Mouse (Mus musculus): ENCODE data around the gene Camta1.

Camta1 gene

DNA sequence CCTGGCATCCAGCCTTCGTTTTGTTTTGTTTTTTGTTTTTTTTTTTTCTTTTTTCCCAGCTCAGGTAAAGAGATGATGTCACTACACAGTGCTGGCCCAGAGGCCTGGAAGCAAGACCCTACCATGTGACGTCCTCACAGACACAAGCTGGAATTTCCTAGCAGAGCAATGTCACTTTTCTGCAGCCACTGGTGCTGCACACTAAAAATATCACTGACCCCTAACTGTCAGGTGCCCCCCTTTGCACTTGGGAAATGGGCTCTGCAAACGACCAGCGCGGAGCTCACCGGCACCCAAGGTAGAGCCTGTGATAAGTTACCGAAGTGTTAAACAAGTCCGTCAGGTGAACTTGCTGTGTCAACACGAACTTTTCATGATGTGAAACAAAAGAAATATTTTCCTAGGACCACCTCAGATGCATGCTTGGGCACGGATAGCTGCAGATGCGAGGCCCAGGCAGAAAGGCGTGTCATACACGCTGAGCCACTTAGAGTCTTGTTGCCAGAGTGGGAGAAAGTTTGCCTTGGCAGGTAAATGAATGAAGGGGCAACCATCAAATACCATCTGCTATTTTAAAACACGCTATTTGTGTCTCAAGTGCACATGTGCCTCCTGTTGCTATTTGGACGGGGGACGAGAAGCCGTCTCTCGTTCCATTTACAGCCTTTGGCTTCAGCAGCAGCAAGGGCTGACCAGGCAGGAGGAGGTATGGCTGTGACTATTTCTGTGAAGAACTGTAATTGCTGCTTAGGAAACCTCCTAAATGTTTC, 765.2 kb downstream of the Camta1 start:
- DNase-seq (ENCODE audit: inconsistent age in 2 of 2, low spot score in 1 of 2) = no peak

DNA sequence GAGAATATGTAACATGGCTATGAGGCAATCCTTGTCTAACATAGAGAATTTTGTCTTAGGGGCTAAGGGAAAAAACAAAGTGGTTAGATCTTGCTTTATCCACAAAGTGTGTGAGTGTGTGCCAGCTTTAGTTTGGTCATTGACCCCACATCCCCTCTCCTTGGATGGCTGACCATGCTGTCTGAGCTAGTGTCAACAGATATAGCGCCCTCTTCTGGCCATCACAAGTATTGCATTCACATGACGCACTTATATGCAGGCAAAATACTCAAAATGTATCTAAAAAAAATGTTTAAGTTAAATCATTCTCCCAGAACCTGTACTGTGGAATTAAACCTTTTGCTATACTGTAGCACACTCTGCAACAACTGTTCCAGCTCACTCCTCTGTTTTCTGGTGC, 766.5 kb downstream of the Camta1 start:
- DNase-seq (ENCODE audit: inconsistent age in 2 of 2, low spot score in 1 of 2) = peak in 1 of 2 experiments; percentile 37

DNA sequence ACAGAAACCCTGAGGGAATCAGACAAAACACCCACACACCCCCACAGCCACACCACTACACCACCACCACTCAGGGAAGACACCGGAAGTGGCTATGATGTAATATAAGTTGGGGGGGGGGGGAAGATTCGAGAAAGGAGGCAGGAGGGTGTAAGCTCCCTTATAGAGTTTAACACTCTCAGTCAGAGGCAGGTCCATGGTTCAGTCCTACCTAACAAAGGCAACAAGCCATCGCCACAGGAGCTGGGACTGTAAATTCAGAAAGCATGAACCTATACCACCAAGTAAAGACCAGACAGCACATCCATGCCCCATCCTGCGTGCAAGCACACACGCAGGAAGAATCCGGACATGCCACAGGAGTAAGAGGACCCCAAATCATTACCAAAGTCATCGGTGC, 772.4 kb downstream of the Camta1 start, which contains the start of gene Gm13090:
Gene Gm13090, plus strand, starts transcription at position 301 of the 400 bp plus-strand sequence.
- no peak for DNase-seq (ENCODE audit: inconsistent age in 2 of 2, low spot score in 1 of 2)

DNA sequence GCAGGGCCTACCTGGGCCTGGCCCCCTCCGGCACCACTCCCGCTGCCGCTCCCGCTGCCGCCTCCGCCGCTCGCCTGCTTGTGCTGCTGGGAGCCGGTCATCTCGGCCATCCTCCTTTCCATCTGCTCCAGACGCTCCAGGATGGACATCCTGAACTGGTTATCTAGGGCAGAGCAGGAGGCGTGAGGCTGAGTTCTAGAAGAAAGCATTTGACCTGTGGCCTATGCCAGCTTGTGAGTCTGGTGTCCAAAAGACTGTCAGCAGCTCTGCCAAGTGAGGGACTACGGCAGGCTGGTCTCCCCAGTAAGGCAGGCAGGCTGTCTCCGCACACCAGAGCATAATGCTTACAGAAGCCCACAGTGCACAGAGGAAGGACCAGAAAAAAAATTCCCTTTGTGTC, 772.9 kb downstream of the Camta1 start:
- no peak for DNase-seq (ENCODE audit: inconsistent age in 2 of 2, low spot score in 1 of 2)

DNA sequence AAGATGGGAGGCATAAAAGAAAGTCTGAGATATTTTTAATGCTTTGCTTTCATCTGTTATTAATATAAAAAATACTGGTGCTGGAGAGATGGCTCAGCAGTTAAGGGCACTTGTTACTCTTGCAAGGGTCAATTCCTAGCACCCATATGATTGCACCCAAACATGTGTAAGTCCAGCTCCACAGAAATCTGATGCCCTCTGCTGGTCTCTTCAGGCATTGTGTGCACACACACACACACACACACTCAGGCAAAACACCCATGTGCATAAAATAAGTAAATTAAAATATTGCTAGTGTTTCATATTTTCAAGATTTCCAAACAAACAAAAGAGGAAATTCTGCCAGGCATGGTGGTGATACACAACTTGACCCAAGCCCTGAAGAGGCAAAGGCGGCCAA, 774.3 kb downstream of the Camta1 start:
- DNase-seq (ENCODE audit: inconsistent age in 2 of 2, low spot score in 1 of 2) = no peak

DNA sequence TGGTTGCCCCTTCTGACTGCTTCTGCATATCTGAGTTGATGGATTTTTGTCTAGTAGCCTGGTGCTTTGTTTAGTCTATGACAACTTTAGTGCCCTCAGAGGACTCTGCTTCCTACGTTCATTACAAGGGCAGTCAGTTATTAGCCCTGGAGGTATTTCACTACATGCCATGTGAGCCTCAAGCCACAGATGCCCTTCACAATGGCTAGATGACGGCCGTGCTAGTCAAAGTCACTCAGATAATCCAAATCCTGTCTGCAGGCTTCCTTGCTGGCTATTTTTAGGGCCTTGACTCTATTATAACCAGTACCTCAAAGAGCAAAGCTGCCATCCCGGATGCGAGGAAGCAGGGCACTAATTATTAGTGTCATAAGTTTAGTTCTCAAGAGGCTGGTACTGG, 778.6 kb downstream of the Camta1 start:
- DNase-seq (ENCODE audit: inconsistent age in 2 of 2, low spot score in 1 of 2) = no peak

DNA sequence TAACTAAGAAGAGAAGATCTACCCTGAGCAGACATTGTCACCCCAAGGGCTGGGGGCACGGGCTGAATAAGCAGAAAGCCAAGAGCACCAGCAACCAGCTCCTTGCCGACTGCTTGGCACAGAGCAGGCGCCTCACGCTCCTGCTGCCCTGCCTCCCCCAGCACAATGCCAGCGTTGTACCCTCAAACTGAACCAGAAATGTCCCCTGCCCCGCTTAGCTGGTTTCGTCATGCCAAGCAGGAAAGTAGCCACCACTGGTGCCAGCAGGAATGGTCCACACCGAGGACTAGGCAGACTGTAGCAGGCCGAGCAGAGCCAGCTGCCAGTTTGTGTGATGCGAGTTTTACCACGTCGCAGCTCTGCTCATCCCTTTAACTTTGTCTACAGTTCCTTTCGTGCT, 779.7 kb downstream of the Camta1 start:
- no peak for DNase-seq (ENCODE audit: inconsistent age in 2 of 2, low spot score in 1 of 2)

DNA sequence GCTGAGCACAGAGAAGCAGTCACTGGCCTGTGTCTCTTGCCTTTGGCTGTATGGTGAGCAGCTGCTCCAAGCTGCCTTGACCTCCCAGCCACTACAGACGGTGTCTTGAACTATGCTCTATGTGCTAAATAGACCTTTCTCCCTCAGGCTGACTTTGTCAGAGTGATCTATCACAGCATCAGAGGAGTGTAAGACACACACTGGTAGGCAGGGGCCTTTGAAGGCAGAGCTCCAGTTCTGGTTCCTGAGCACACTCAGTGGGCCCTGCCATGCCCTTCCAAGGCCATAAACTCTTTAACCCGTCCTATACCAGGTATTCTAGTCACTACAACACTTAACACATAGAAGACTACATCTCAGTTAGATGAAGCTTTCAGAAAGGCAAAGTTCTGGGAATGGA, 780.3 kb downstream of the Camta1 start:
- DNase-seq (ENCODE audit: inconsistent age in 2 of 2, low spot score in 1 of 2) = no peak

DNA sequence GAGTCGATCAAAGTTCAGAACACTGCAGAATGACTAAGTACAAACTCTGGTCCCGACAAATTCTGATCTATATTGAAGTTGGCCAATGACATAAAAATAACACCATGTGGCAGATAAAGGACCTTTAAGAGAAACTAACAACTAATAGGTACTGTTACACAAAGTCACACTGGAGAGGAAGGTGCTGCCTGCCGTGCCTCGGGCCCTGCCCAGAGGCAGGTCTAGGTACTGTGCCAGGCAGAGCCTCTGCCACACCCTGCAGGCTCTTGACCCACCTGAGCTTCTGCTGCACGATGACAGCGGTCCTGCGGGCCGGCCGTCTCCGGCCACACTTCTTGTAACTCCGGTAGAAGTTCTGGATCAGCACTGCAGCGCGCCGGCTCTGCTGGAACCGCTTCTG, 786.9 kb downstream of the Camta1 start:
- no peak for DNase-seq (ENCODE audit: inconsistent age in 2 of 2, low spot score in 1 of 2)

DNA sequence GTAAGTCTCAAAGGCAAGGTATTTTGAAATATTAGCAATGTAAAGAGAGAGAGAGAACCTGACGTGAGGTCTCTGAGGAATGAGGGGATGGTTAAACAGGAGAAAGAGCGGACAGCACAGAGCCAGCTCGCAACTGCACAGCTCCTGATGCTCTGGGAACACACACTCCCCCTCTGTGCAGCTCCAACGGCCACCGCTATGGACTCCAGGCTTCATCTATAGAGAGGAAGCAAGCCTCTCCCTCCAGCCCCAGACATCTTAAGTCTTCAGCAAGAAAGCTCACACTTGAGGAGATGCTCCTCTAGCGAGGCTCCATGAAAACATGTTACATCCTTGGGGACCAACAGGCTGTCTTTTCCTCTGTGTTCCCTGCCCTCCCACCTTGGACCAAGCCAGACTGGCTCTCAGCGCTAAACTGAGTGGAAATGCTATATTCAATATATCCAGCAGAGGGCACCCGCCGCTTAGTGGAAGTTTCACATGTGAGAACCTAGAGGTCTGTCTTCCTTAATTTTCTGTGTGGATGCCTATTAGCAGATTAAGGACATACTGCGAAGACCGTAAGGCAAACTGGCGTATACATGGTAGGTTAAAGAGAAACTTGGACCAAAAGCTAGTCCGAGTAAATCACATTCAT, 788.5 kb downstream of the Camta1 start:
- peak; percentile 70 to 93 for DNase-seq (ENCODE audit: inconsistent age in 2 of 2, low spot score in 1 of 2)

DNA sequence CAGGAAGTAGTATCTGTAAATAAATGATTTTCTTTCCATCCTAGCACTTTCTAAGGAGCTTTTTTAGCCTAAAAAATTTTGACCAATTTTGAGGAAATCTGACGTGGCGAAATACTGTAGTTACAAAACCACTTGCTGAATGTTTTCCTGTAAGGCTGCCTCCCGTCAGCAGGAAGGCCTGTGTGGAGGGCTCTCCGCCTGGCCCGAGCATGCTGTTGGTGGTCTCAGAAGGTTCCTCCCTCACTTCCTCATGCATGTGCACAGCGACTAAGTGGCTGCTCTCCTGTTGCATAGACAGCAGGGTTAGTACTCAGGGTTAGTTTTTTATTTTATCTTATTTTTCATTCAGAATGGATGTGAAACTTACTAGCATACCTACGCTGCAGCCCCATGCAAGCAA, 790.7 kb downstream of the Camta1 start:
- no peak for DNase-seq (ENCODE audit: inconsistent age in 2 of 2, low spot score in 1 of 2)

DNA sequence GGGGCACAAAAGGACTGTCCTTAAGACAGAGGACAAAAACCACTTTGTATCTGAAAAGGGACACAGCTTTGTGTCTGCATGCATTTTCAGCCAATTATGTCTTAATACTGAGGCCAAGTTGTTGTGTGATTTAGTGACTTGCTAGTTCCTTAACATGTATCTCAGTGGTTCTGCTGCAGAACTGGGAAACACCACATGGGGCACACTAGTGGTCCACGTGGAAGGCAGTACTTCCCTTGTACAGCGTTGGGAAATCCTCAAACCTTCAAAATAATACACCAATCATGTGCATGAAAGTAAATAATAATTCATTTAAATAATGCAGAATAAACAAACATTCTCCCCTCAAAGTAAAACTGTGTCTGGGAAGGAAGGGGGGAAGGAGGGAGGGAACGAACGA, 792.9 kb downstream of the Camta1 start:
- DNase-seq (ENCODE audit: inconsistent age in 2 of 2, low spot score in 1 of 2) = no peak

DNA sequence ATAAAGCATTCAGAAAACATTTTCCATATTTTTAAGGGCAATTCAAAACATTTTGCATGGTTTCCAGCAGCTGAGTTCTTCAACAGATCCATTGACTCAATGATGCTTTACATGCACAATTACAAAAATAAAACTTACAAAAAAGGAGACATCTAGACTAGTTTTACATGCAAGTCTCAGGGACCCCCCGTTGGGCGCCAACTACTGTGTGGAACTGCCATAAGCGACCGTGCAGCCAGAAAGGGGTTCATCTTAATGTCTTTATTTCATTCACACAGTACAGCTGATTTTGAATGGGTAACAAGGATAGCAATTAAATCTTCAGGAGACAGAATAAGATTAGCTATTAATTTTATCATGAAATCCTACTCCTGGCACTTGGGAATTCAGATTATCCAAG, 802.1 kb downstream of the Camta1 start:
- no peak for DNase-seq (ENCODE audit: inconsistent age in 2 of 2, low spot score in 1 of 2)

DNA sequence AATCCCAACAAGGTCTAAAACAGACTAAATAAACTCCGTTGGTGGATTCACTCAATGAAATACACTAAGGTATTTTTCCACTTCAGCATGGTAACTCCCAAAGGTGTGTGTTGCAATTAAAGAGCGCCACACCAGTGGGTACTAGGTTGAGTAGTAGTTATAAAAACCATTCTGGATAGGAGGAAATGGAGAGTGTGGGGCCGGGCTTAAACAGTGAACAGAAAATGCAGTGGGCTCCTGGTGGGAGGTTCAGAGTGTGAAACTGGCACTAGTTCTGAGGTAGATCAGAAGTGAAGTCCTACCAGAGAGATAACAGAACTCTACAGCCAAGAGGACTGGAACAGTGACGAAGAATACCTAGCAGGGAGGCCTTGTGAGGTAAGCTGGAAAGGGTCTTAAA, 803.0 kb downstream of the Camta1 start:
- DNase-seq (ENCODE audit: inconsistent age in 2 of 2, low spot score in 1 of 2) = peak in 1 of 2 experiments; percentile 59

DNA sequence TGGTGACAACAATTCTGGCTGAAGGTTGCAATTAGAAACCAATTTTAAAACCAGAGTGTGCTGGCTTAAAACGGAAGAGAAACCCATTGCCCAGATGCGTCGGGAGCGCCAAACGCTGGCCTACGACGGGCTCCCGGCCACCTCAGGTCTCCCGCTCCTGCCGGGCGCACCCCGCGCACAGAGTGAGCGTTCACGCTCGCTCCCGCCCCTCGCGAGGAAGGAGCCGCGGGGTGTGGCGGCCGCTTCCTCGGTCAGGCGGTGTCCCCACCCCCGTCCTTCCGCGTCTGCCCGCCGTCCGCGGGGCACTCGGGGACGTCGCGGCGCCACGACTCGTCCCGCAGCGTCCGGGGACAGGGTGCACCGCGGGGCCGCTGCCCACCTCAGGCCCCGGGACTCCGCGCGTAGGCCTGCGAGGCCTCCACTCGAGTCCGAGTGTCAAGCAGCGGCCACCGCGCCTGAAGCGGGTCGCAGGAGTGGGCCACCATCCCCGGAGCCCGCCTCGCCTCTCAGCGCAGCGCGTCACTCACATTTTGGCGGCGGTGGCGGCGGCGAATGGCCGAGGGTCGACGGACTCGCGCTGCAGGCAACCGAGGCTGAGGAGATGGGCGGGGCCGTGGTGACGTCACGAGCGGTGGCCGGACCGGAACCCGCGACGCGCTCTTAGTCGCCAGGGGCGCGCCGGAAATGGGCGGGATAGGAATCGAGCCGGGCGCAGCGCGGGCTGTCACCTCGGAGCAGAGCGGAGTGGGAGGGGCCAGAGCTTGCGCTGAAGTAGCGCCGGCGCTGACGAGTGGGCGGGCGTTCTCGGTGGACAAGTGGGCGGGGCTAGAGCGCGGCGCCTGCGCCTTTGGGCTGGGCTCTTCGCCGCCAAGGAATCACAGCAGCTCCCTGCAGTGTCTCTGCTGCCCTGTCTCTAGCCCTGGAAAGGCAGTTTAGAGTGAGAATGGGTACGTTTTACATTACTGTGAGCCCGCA, 804.0 kb downstream of the Camta1 start, which contains the start of gene Vamp3:
Gene Vamp3, minus strand, starts transcription at position 617 of the 975 bp plus-strand sequence.
- peak; percentile 99 for DNase-seq (ENCODE audit: inconsistent age in 2 of 2, low spot score in 1 of 2)

DNA sequence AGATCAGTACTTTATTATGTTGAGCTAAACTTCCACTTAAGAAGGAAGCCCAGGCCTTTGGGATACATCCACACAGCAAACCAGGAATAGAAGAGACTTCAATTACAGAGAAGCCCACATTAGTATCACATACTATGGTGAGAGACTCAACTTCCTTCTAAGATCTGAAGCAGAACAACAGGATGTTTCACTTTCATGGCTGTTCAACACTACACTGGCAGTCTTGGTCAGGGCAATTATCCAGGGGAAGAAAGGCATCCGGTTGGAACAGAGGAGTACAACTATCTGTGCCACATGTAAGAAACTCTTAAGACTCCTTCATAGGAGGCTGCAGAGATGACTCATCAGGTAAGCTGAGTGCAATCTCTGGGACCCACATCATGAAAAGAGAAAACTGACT, 810.5 kb downstream of the Camta1 start:
- peak in 1 of 2 experiments; percentile 19 for DNase-seq (ENCODE audit: inconsistent age in 2 of 2, low spot score in 1 of 2)

DNA sequence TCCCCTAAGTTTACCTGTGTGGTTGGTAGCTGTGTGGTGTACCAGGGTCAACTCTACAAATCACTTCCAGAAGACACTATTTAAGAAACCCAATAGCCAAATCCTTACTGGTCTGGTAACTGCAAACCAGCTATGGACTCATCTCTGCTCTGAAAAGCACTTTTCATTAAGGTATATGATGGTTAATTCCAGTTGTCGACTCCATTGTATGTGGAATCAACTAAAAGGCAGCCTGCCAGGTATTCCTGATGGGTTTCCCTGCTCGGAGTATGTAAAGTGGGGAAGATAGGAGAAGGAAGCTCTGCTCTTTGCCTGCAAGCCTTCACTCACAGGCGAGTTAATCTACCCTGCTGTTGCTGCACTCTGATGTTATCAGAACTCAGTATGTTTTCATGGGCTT, 815.2 kb downstream of the Camta1 start:
- peak in 1 of 2 experiments; percentile 22 for DNase-seq (ENCODE audit: inconsistent age in 2 of 2, low spot score in 1 of 2)

DNA sequence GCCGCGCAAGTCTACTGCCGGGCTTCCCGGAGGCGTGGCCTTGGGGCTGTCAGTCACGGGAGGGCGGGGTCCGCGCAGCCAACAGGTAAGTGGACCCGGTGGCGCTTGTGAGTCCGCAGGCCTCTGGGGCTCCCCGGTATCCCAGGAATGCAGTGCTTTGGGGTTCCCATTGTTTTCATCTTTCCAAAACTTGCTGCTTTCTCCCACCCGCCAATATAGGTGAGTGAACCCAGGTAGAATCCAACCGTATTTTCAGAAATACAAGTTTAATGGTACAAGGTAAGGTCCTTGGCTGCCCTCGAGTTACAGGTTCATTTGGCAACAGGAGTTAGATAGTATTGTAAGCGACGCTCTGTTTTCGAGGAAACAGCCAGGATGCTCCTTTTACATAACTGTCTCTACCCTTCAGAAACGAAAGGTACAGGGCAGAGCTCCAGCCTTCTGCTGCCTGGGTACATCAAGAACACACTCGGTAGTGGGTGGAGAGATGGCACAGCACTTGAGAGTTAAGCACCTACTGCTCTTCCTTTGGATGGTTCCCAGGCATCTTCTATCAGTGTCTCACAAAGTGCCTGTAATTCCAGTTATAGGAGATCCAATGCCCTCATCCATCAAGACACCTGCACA, 816.6 kb downstream of the Camta1 start:
- DNase-seq (ENCODE audit: inconsistent age in 2 of 2, low spot score in 1 of 2) = no peak

DNA sequence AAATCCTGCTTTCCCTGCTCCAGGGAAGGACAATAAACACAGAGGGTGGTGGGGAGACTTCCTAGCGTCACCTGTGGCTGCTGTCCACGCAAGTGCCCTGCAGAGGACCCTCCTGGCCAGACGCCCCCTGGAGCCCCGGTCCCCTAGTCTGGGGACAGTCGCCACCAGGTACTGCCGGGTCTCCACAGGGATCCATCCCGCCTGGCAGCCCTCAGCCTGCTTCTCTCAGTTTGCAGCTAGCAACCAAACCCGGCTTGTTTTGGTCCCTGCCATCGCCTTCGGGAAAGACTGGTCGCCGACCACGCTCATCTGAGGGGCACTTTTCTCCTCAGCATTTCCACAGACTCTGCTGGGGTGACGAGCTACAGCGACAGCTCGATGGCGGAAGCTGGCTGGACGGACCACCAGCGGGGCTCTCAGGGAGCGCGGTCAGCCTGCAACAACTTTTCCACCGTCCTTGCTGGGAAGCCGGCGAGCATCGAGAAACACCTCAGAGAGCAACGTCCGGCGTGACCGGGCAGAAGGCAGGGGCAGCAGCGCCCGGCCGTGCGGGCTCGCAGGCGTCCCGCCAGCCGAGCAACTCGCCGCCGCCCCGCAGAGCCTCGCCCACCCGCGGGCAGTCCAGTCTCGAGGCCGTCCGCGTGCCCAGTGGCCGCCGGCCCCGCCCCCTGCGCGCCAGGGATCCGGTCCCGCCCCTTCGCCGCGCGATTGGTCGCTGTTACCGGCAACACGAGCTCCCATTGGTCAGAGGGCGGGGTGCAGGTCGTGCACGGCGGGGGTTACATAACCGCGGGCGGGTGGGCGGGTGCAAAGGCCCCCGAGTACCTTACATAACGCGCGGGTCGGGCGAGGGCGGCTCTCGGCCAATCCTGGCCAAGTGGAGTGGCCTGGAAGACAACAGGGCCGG, 817.4 kb downstream of the Camta1 start, which contains the start of gene Per3:
Gene Per3, minus strand, starts transcription at position 629 of the 907 bp plus-strand sequence.
- DNase-seq (ENCODE audit: inconsistent age in 2 of 2, low spot score in 1 of 2) = peak; percentile 99

DNA sequence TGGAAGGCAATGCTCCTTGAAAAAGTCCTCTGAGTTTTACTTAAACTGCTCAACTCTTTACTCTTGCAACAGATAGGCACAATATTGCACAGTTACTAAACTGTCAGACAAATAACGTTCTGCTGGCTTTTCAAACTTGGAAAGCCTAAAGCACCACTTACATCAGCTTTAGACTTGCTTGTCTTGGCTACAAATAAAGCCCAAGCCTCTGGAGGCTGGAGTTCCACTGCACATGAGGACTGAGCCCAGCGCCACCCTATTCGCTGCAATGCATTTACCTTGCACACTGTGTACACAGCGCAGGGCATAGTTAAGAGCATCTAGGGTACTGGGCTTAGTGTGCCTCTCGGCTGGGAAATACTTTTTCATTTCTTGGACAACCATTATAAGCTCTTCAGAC, 818.4 kb downstream of the Camta1 start:
- DNase-seq (ENCODE audit: inconsistent age in 2 of 2, low spot score in 1 of 2) = peak; percentile 31 to 71
